Mouse (Mus musculus): ENCODE results near the gene Sec14l5. TPM values are rescaled to one million over a fixed set of nuclear protein-coding genes. Genes with fewer than 3 reads are reported as not detected.

The Sec14l5 gene
- 0.40 and 0.80 TPM in 2 replicates for polyA plus RNA-seq (2015; fragmentation: Nextera tagmentation; extraction: Ambion mirVana)

DNA sequence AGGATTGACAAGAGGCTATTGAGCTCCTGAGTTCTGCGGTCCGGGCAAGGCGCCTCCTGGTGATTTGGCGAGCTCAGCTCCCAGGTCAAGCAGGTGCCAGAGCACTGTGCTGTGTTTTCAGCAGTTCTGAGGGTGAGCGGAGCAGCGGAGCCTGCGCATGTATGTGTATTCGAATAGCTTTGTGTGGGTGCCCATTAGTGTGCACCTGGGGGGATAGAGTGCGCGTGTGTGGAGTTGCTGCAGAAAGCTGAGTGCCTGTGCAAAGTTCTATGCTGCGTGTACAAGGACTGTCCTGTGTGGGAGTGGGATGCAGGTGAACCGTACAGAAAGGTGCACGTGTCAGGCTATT is at the start of gene Sec14l5:
Sec14l5 (plus strand) TSS at position 73 of the 349 bp plus-strand sequence.
- Histone ChIP-seq H3K4me3 (ENCODE audit: low read depth, low read length) (peak within 1 kb of the TSS; percentile 45), H3K4me1 (ENCODE audit: control insufficient read depth, insufficient read depth, low read length) (peaks cover 15% of the 10 kb centered on the region), H3K27me3 (ENCODE audit: control insufficient read depth, insufficient read depth, low read depth, low read length) (peaks cover 5% of the 10 kb centered on the region), H3K9ac (ENCODE audit: low read depth, low read length) (peak within 1 kb of the TSS; percentile 54), H3K4me2 (ENCODE audit: low read length) (peak within 1 kb of the TSS; percentile 77), H3K9me3 (replicated peaks; ENCODE audit: control insufficient read depth, low read length, poor library complexity, severe bottlenecking) (no peaks in the 10 kb centered on the region), H3K27ac (ENCODE audit: low read length) (no peak within 1 kb of the TSS), H3K36me3 (ENCODE audit: control insufficient read depth, insufficient read depth, low read length) (no peaks in the 10 kb centered on the region)
- ATAC-seq = peak; percentile 49
- WGBS = 20% methylated on average over 13 of the region's 13 CpGs

DNA sequence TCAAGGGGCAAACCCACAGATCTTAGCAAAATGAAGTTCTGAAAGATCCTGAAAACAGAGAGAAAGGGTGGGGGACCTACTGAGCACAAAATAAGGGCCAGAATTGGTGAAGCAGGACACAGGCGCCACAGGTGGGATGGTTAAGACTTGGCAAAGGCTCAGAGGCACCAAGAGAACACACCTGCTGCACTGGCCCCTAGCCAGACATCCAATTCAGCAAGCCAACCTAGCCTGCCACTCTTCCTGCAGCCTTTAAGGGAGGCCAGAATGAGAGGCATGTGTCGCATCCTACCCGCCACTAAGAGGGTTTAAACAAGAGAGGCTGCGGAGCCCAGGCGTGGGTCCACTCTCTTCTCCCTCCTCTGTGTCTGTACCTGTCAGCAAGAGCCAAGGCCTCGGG is 45.9 kb upstream of the Sec14l5 start:
- no peaks in the 10 kb centered on the region for H3K4me1 ChIP-seq (ENCODE audit: control insufficient read depth, insufficient read depth, low read length)
- no peak overlapping the region for H3K4me3 ChIP-seq (ENCODE audit: low read depth, low read length)
- no peak for ATAC-seq
- H3K9ac ChIP-seq (ENCODE audit: low read depth, low read length) = no peak overlapping the region
- H3K27ac ChIP-seq (ENCODE audit: low read length) = no peak overlapping the region
- H3K27me3 ChIP-seq (ENCODE audit: control insufficient read depth, insufficient read depth, low read depth, low read length) = no peaks in the 10 kb centered on the region
- no peak overlapping the region for H3K4me2 ChIP-seq (ENCODE audit: low read length)
- H3K36me3 ChIP-seq (ENCODE audit: control insufficient read depth, insufficient read depth, low read length) = no peaks in the 10 kb centered on the region
- WGBS = 66% methylated on average over 4 of the region's 6 CpGs
- H3K9me3 ChIP-seq (replicated peaks; ENCODE audit: control insufficient read depth, low read length, poor library complexity, severe bottlenecking) = no peaks in the 10 kb centered on the region

DNA sequence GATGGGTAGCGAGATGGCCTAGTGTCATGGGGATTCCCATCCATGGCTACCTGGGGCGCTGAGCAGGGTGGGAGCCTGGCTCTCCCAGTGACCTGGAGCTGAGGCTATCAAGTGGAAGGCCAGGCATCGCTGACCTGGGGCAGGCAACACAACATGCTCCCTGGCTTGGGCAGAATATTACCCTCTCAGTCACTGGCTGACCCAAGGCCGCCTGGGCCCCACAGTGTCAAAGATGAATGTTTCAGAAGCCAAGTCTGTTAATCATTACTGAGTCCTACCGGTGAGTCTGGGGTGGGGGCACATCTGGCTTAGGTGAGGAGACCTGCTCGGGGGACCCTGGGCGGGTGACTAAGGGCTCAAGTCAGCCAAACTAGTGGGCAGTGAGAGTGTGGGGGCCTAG is 37.0 kb upstream of the Sec14l5 start:
- WGBS = 89% methylated on average over 7 of the region's 7 CpGs
- Histone ChIP-seq H3K4me1 (ENCODE audit: control insufficient read depth, insufficient read depth, low read length) (no peaks in the 10 kb centered on the region), H3K9me3 (replicated peaks; ENCODE audit: control insufficient read depth, low read length, poor library complexity, severe bottlenecking) (no peaks in the 10 kb centered on the region), H3K27ac (ENCODE audit: low read length) (no peak overlapping the region), H3K4me3 (ENCODE audit: low read depth, low read length) (no peak overlapping the region), H3K9ac (ENCODE audit: low read depth, low read length) (no peak overlapping the region), H3K27me3 (ENCODE audit: control insufficient read depth, insufficient read depth, low read depth, low read length) (no peaks in the 10 kb centered on the region), H3K4me2 (ENCODE audit: low read length) (no peak overlapping the region), H3K36me3 (ENCODE audit: control insufficient read depth, insufficient read depth, low read length) (no peaks in the 10 kb centered on the region)
- ATAC-seq = no peak

DNA sequence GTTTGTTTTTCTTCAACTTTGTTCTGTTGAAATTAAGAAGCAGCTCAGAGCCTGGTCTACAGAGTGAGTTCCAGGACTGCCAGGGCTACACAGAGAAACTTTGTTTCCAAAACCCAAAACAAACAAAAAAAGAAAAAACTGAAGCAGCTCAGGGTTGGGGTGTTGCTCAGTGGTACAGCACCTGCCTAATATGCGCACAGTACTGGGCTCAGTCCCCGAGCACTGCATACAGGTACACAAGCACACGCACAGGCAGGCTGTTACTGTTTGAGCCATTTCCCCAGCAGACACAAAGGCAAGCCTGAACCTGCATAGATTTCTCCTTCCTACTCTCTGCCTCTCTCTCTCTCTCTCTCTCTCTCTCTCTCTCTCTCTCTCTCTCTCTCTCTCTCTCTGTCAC is 35.9 kb upstream of the Sec14l5 start:
- Histone ChIP-seq H3K27ac (ENCODE audit: low read length) (no peak overlapping the region), H3K9ac (ENCODE audit: low read depth, low read length) (no peak overlapping the region), H3K27me3 (ENCODE audit: control insufficient read depth, insufficient read depth, low read depth, low read length) (no peaks in the 10 kb centered on the region), H3K9me3 (replicated peaks; ENCODE audit: control insufficient read depth, low read length, poor library complexity, severe bottlenecking) (no peaks in the 10 kb centered on the region), H3K4me1 (ENCODE audit: control insufficient read depth, insufficient read depth, low read length) (no peaks in the 10 kb centered on the region), H3K4me2 (ENCODE audit: low read length) (no peak overlapping the region), H3K4me3 (ENCODE audit: low read depth, low read length) (no peak overlapping the region), H3K36me3 (ENCODE audit: control insufficient read depth, insufficient read depth, low read length) (no peaks in the 10 kb centered on the region)
- WGBS = 95% methylated on average over 3 of the region's 3 CpGs
- no peak for ATAC-seq

DNA sequence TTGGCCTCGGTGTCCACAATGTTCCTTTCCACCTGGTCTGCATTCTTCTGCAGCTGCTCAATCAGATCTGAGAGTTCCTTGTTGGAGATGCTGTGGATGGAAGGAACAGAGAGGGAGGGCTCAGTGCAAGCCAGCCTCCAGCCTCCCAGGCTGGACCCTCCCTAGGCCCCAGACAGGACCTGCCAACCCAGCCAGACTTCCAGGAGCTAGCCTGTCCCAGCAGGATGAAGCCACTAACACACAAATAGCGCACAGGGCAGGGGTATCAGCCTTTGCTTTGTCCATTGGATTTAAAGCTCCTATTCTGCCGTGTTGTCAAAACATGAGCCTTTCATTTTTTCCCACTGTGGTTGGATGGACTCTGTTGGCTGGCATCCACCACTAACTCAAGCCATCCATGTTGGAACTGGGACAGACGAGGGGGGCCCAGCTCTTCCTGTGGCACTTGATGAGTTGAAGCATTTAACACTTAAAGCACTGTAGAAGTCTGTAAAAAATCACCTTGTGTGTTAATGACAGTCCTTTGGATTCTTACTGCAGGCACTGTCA is 33.8 kb upstream of the Sec14l5 start:
- 67% methylated on average over 4 of the region's 4 CpGs for WGBS
- Histone ChIP-seq H3K4me3 (ENCODE audit: low read depth, low read length) (no peak overlapping the region), H3K4me1 (ENCODE audit: control insufficient read depth, insufficient read depth, low read length) (no peaks in the 10 kb centered on the region), H3K27ac (ENCODE audit: low read length) (no peak overlapping the region), H3K27me3 (ENCODE audit: control insufficient read depth, insufficient read depth, low read depth, low read length) (no peaks in the 10 kb centered on the region), H3K9me3 (replicated peaks; ENCODE audit: control insufficient read depth, low read length, poor library complexity, severe bottlenecking) (no peaks in the 10 kb centered on the region), H3K9ac (ENCODE audit: low read depth, low read length) (no peak overlapping the region), H3K4me2 (ENCODE audit: low read length) (no peak overlapping the region), H3K36me3 (ENCODE audit: control insufficient read depth, insufficient read depth, low read length) (no peaks in the 10 kb centered on the region)
- no peak for ATAC-seq

DNA sequence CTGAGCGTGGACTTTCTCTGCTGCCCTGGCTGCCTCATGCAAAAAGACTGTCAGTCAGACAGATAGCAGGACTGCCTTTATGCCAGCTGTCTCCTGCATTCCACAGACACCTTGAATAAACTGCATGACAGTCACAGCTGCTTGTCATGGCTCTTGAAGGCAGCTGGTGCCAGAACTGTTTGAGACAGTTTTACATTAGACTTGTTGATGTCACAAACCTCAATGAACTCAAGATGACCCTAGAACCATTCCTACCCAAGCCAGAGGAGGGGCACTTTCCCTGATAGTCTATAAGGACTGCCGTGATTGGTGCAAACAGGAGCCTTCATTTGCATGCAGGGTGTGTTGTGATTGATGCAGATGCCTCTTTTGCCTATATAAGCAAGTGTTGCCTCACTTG is 33.3 kb upstream of the Sec14l5 start:
- Histone ChIP-seq H3K9me3 (replicated peaks; ENCODE audit: control insufficient read depth, low read length, poor library complexity, severe bottlenecking) (no peaks in the 10 kb centered on the region), H3K4me2 (ENCODE audit: low read length) (no peak overlapping the region), H3K4me1 (ENCODE audit: control insufficient read depth, insufficient read depth, low read length) (no peaks in the 10 kb centered on the region), H3K36me3 (ENCODE audit: control insufficient read depth, insufficient read depth, low read length) (no peaks in the 10 kb centered on the region), H3K27ac (ENCODE audit: low read length) (no peak overlapping the region), H3K27me3 (ENCODE audit: control insufficient read depth, insufficient read depth, low read depth, low read length) (no peaks in the 10 kb centered on the region), H3K9ac (ENCODE audit: low read depth, low read length) (no peak overlapping the region), H3K4me3 (ENCODE audit: low read depth, low read length) (no peak overlapping the region)
- WGBS = 78% methylated on average over 2 of the region's 2 CpGs
- ATAC-seq = no peak

DNA sequence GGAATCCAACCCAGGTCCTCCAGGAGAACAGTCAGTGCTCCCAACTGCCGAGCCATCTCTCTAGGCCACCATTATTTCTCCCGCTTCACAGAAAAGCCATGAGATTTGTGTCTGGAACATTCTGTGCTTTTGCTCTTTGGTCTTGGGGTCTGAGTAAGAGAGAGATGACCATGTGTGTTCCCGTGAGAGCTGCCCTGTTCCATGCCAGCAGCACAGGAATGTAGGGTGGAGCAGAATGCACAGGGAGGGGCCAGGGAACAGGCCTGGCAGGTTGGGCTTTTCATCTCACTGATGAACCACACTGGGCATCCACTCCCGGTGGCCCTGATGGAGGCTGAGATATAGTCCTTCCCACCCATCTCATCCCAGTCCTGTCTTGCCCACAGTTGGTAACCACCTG is 27.5 kb upstream of the Sec14l5 start:
- H3K27me3 ChIP-seq (ENCODE audit: control insufficient read depth, insufficient read depth, low read depth, low read length) = no peaks in the 10 kb centered on the region
- no peak overlapping the region for H3K27ac ChIP-seq (ENCODE audit: low read length)
- H3K4me2 ChIP-seq (ENCODE audit: low read length) = no peak overlapping the region
- H3K4me3 ChIP-seq (ENCODE audit: low read depth, low read length) = no peak overlapping the region
- H3K4me1 ChIP-seq (ENCODE audit: control insufficient read depth, insufficient read depth, low read length) = no peaks in the 10 kb centered on the region
- H3K36me3 ChIP-seq (ENCODE audit: control insufficient read depth, insufficient read depth, low read length) = no peaks in the 10 kb centered on the region
- H3K9me3 ChIP-seq (replicated peaks; ENCODE audit: control insufficient read depth, low read length, poor library complexity, severe bottlenecking) = no peaks in the 10 kb centered on the region
- WGBS = 84% methylated on average over 4 of the region's 4 CpGs
- H3K9ac ChIP-seq (ENCODE audit: low read depth, low read length) = no peak overlapping the region
- no peak for ATAC-seq

DNA sequence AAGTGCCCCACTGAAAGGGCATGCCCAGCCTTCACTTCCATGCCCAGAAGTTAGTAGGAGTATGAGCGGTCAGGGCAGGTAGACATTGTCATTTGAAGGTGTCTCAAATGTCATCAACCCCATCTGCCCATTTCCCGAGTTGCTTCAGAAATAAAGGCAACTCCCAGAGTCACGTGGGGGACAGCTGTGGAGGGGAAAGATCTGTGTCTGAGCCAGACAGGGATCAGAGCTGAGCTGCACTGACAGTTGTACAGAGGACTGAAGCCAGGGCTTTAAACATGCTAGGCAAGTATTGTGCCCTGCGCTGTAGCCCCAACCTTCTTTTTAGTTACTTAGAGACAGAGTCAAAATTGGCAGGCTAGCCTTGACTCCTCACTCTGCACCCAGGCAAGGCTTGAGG is 27.1 kb upstream of the Sec14l5 start:
- Histone ChIP-seq H3K36me3 (ENCODE audit: control insufficient read depth, insufficient read depth, low read length) (no peaks in the 10 kb centered on the region), H3K4me3 (ENCODE audit: low read depth, low read length) (no peak overlapping the region), H3K4me1 (ENCODE audit: control insufficient read depth, insufficient read depth, low read length) (no peaks in the 10 kb centered on the region), H3K9me3 (replicated peaks; ENCODE audit: control insufficient read depth, low read length, poor library complexity, severe bottlenecking) (no peaks in the 10 kb centered on the region), H3K4me2 (ENCODE audit: low read length) (no peak overlapping the region), H3K27me3 (ENCODE audit: control insufficient read depth, insufficient read depth, low read depth, low read length) (no peaks in the 10 kb centered on the region), H3K9ac (ENCODE audit: low read depth, low read length) (no peak overlapping the region), H3K27ac (ENCODE audit: low read length) (no peak overlapping the region)
- WGBS = 78% methylated on average over 4 of the region's 4 CpGs
- ATAC-seq = no peak

DNA sequence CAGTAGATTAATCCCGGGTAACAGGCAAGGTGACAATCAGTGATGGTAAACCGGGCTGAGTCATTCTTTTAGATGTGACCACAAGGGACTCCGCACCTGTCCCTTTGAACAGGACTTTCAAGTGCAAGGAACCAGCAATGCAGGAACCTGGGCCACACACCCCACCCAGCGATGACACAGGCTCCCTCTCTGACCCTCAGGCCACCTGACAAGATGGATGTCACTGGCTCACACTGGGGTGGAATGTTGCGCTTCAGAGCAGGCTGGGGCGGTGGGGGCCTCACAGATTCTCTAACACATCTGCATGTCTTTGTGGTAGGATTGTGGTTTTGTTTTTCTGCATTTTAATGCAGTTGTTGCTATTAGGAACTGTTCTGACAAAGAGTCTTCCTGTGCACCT is 23.4 kb upstream of the Sec14l5 start:
- Histone ChIP-seq H3K4me2 (ENCODE audit: low read length) (no peak overlapping the region), H3K27ac (ENCODE audit: low read length) (no peak overlapping the region), H3K36me3 (ENCODE audit: control insufficient read depth, insufficient read depth, low read length) (no peaks in the 10 kb centered on the region), H3K4me3 (ENCODE audit: low read depth, low read length) (no peak overlapping the region), H3K27me3 (ENCODE audit: control insufficient read depth, insufficient read depth, low read depth, low read length) (peaks cover under 1% of the 10 kb centered on the region; the same call in 1 of the 2 replicates), H3K9me3 (replicated peaks; ENCODE audit: control insufficient read depth, low read length, poor library complexity, severe bottlenecking) (no peaks in the 10 kb centered on the region), H3K4me1 (ENCODE audit: control insufficient read depth, insufficient read depth, low read length) (no peaks in the 10 kb centered on the region), H3K9ac (ENCODE audit: low read depth, low read length) (no peak overlapping the region)
- 77% methylated on average over 6 of the region's 6 CpGs for WGBS
- ATAC-seq = no peak
